Mouse (Mus musculus) midbrain, embryonic 16.5 days (tissue): ENCODE results near the gene Ubc. TPM values are rescaled to one million over a fixed set of nuclear protein-coding genes. Genes with fewer than 3 reads are reported as not detected.

Experiments used
- ATAC-seq: fragments of 200-750 bp; cut with Nextera tagmentation; 2 replicates; pipeline ENCODE4 v1.8.0; 2017; ENCODE audit warnings: moderate TSS enrichment
- H3K27ac ChIP-seq: fragments of 300-500 bp; sonication (generic); 2 replicates; pipeline ENCODE4 v1.5.1; 2014; ENCODE audit warnings: mild to moderate bottlenecking, low read length, mixed read lengths
- H3K27me3 ChIP-seq: fragments of 300-500 bp; sonication (generic); 2 replicates; pipeline ENCODE4 v1.6.1; 2014; ENCODE audit warnings: low read depth, low read length, mixed read lengths; ENCODE audit not compliant: control insufficient read depth, insufficient read depth
- H3K36me3 ChIP-seq: fragments of 300-500 bp; sonication (generic); 2 replicates; pipeline ENCODE4 v1.6.1; 2014; ENCODE audit warnings: mild to moderate bottlenecking, low read length, moderate library complexity, mixed read lengths; ENCODE audit not compliant: control insufficient read depth, insufficient read depth
- H3K4me1 ChIP-seq: fragments of 300-500 bp; sonication (generic); 2 replicates; pipeline ENCODE4 v1.6.1; 2014; ENCODE audit warnings: mild to moderate bottlenecking, low read length, mixed read lengths; ENCODE audit not compliant: control insufficient read depth, insufficient read depth
- H3K4me2 ChIP-seq: fragments of 300-500 bp; sonication (generic); 2 replicates; pipeline ENCODE4 v1.6.1; 2014; ENCODE audit warnings: mild to moderate bottlenecking, low read length, mixed read lengths
- H3K4me3 ChIP-seq: fragments of 300-500 bp; sonication (generic); 2 replicates; pipeline ENCODE4 v1.5.1; 2014; ENCODE audit warnings: low read depth, mild to moderate bottlenecking, low read length, moderate library complexity, mixed read lengths
- H3K9ac ChIP-seq: fragments of 300-500 bp; sonication (generic); 2 replicates; pipeline ENCODE4 v1.6.1; 2014; ENCODE audit warnings: low read depth, low read length, mixed read lengths
- H3K9me3 ChIP-seq: fragments of 300-500 bp; sonication (generic); replicated peaks from 2 replicates; pipeline ENCODE4 v1.6.1; 2014; ENCODE audit warnings: mild to moderate bottlenecking, low read length, mixed read lengths; ENCODE audit not compliant: control insufficient read depth, poor library complexity, severe bottlenecking
- WGBS: fragments of 180-500 bp; shearing (Covaris S2); extraction: QIAGEN DNeasy Blood & Tissue Kit; methylation state at CpG from one replicate; pipeline ENCODE4 v1.1.7; 2014; 5-methylcytosine and 5-hydroxymethylcytosine counted together
- polyA plus RNA-seq: library from polyadenylated mRNA; unstranded; fragments of >200 nt; fragmentation: Nextera tagmentation; extraction: Ambion mirVana; gene quantifications from 2 replicates; pipeline ENCODE4 v1.2.1, GENCODE M21; 2015

Ubc gene
- polyA plus RNA-seq, 1 experiment from 2014 or later, result 1,506 TPM

GRCm38 (mm10) chr5:125358270-125358608 lies 31.8 kb downstream of the Ubc start:
- Histone ChIP-seq H3K4me3 (no peak overlapping the region), H3K4me1 (peaks cover 5% of the 10 kb centered on the region; the same call in 1 of the 2 replicates), H3K9ac (no peak overlapping the region), H3K36me3 (no peaks in the 10 kb centered on the region), H3K27me3 (no peaks in the 10 kb centered on the region), H3K9me3 (no peaks in the 10 kb centered on the region), H3K4me2 (no peak overlapping the region), H3K27ac (no peak overlapping the region)
- WGBS, result 88% methylated on average over 5 of the region's 5 CpGs
- no peak for ATAC-seq

GRCm38 (mm10) chr5:125357543-125358269 lies 32.3 kb downstream of the Ubc start:
- 76% methylated on average over 12 of the region's 12 CpGs for WGBS
- H3K9ac ChIP-seq, result no peak overlapping the region
- H3K4me3 ChIP-seq, result no peak overlapping the region
- H3K36me3 ChIP-seq, result no peaks in the 10 kb centered on the region
- no peaks in the 10 kb centered on the region for H3K27me3 ChIP-seq
- no peak overlapping the region for H3K4me2 ChIP-seq
- peaks cover 5% of the 10 kb centered on the region; the same call in 1 of the 2 replicates for H3K4me1 ChIP-seq
- H3K9me3 ChIP-seq, result no peaks in the 10 kb centered on the region
- H3K27ac ChIP-seq, result no peak overlapping the region
- no peak for ATAC-seq

GRCm38 (mm10) chr5:125355650-125356049 lies 34.4 kb downstream of the Ubc start:
- Histone ChIP-seq H3K27ac (no peak overlapping the region), H3K4me3 (no peak overlapping the region), H3K27me3 (no peaks in the 10 kb centered on the region), H3K9me3 (no peaks in the 10 kb centered on the region), H3K4me2 (no peak overlapping the region), H3K36me3 (no peaks in the 10 kb centered on the region), H3K4me1 (peaks cover 5% of the 10 kb centered on the region; the same call in 1 of the 2 replicates), H3K9ac (no peak overlapping the region)
- ATAC-seq, result no peak
- WGBS, result 60% methylated on average over 7 of the region's 7 CpGs

GRCm38 (mm10) chr5:125354885-125355492 lies 35.0 kb downstream of the Ubc start:
- Histone ChIP-seq H3K36me3 (no peaks in the 10 kb centered on the region), H3K4me1 (peaks cover 5% of the 10 kb centered on the region; the same call in 1 of the 2 replicates), H3K4me3 (no peak overlapping the region), H3K9me3 (no peaks in the 10 kb centered on the region), H3K27me3 (no peaks in the 10 kb centered on the region), H3K9ac (0 out of 2 replicates have a peak overlapping the region, but pooled peaks have one; percentile 16), H3K4me2 (no peak overlapping the region), H3K27ac (peak overlapping the region; percentile 56)
- ATAC-seq, result 0 out of 2 replicates have a peak, but pooled peaks have one; percentile 39
- 43% methylated on average over 6 of the region's 7 CpGs for WGBS

GRCm38 (mm10) chr5:125352781-125353294 lies 37.2 kb downstream of the Ubc start:
- H3K4me2 ChIP-seq, result no peak overlapping the region
- no peak for ATAC-seq
- no peaks in the 10 kb centered on the region for H3K27me3 ChIP-seq
- H3K4me1 ChIP-seq, result peaks cover 5% of the 10 kb centered on the region; the same call in 1 of the 2 replicates
- H3K4me3 ChIP-seq, result no peak overlapping the region
- H3K36me3 ChIP-seq, result no peaks in the 10 kb centered on the region
- no peak overlapping the region for H3K9ac ChIP-seq
- no peak overlapping the region for H3K27ac ChIP-seq
- no peaks in the 10 kb centered on the region for H3K9me3 ChIP-seq
- 96% methylated on average over 5 of the region's 5 CpGs for WGBS

GRCm38 (mm10) chr5:125351939-125352338 lies 38.1 kb downstream of the Ubc start:
- Histone ChIP-seq H3K9me3 (no peaks in the 10 kb centered on the region), H3K36me3 (no peaks in the 10 kb centered on the region), H3K27ac (no peak overlapping the region), H3K9ac (no peak overlapping the region), H3K4me3 (no peak overlapping the region), H3K27me3 (no peaks in the 10 kb centered on the region), H3K4me2 (no peak overlapping the region), H3K4me1 (peaks cover 5% of the 10 kb centered on the region; the same call in 1 of the 2 replicates)
- WGBS, result 96% methylated on average over 5 of the region's 5 CpGs
- no peak for ATAC-seq

GRCm38 (mm10) chr5:125351057-125351456 lies 38.9 kb downstream of the Ubc start:
- Histone ChIP-seq H3K36me3 (no peaks in the 10 kb centered on the region), H3K27me3 (no peaks in the 10 kb centered on the region), H3K4me2 (no peak overlapping the region), H3K4me1 (peaks cover 5% of the 10 kb centered on the region; the same call in 1 of the 2 replicates), H3K4me3 (no peak overlapping the region), H3K9me3 (no peaks in the 10 kb centered on the region), H3K9ac (no peak overlapping the region), H3K27ac (no peak overlapping the region)
- WGBS, result 78% methylated on average over 8 of the region's 8 CpGs
- ATAC-seq, result no peak

GRCm38 (mm10) chr5:125349391-125349790 lies 40.6 kb downstream of the Ubc start:
- H3K4me2 ChIP-seq, result no peak overlapping the region
- H3K9ac ChIP-seq, result no peak overlapping the region
- no peaks in the 10 kb centered on the region for H3K36me3 ChIP-seq
- no peak overlapping the region for H3K4me3 ChIP-seq
- no peaks in the 10 kb centered on the region for H3K27me3 ChIP-seq
- no peaks in the 10 kb centered on the region for H3K9me3 ChIP-seq
- 76% methylated on average over 3 of the region's 3 CpGs for WGBS
- no peak overlapping the region for H3K27ac ChIP-seq
- no peaks in the 10 kb centered on the region for H3K4me1 ChIP-seq
- no peak for ATAC-seq

- Histone ChIP-seq H3K4me3 (no peak overlapping the region), H3K4me2 (no peak overlapping the region), H3K36me3 (no peaks in the 10 kb centered on the region), H3K9ac (no peak overlapping the region), H3K27me3 (no peaks in the 10 kb centered on the region), H3K9me3 (no peaks in the 10 kb centered on the region), H3K27ac (no peak overlapping the region), H3K4me1 (no peaks in the 10 kb centered on the region)
- no peak for ATAC-seq
- WGBS, result 41% methylated on average over 8 of the region's 8 CpGs
Observed at GRCm38 (mm10) chr5:125348487-125348886, 41.5 kb downstream of the Ubc start.
